Mouse (Mus musculus): ENCODE results near the gene Etfbkmt.

The Etfbkmt gene

DNA sequence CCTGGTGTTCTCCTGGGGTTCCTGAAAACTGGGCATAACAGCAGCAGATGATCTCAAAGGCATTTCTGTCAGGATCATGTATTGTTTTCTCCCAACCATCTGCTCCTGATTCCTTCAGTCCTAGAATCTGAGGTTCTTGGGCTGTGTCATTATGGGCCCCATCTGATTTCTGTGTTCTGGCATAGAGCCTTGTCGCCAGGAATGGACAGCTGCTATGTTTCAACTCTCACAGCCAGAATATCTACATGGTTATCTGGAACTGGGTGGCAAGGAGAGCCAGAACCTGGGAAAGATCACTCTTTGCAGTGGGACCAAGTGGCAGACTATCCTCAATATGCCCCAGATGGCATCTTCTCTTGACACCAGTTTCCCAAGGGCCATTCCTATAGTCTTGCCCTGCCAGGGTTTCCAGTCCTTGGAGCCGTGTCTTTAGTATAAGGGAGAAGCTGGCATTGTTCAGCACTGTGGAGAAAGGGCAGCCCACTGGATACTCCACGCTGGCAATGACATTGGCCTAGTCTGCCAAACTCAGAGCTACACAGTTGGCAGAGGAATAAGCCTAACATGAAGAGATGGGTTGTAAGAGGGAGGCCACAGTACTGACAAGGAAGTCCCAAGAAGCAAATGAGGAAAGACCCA is 35.4 kb downstream of the Etfbkmt start:
- intact Hi-C loops (cut with DNase I): no loop called here

DNA sequence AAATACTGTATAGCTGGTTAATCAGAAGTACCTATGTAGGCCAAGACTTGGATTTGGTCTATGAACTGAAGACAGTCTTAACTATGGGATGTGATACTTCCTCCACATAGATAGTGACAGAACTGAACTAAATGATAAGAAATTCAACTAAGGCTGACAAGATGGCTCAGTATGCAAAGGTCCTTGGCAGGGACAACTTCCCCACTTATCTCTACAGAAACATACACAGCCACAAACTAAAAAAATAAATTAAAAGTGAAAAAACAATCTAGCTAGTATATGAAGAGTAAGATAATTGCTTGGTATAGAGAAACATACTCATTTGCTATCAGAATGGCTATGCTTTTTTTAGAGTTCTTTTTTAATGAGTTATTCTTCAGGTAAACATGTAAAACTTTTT is 39.4 kb downstream of the Etfbkmt start:
- intact Hi-C loops (cut with DNase I): no loop called here

DNA sequence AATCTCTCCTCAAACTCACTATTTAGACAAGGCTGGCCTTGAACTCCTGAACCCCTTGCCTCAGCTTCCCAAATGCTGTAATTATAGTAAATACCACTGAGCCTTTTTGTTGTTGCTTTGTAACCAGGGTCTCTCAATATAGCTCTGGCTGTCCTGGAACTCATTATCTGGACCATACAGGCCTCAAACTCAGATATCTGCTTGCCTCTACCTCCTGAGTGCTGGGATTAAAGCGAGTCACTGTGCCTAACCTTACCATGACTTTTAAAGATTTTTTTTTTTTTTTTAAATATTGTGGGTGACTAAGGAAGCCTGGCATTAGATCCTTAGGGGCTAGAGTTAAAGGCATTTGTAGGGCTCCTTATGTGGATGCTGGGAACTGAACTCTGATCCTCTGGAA is 44.4 kb downstream of the Etfbkmt start:
- intact Hi-C loops (cut with DNase I): no loop called here

DNA sequence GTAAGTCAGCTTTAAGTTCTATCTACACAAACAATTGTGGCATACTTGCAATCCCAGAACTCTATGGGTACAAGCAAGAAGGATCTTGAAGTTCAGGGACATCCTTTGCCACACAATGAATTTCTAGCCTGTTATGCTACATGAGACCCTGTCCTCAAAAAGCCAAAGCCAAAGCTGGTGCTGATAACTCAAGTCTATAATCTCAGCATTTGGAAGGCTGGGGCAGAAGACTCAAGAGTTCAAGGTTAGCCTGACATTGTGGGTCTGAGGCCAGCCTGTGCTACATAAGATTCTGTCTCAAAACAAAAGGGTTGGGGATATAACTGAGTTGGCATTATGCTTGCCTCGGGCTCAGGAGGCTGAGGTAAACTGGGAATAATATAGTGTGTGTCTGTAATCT is 47.7 kb downstream of the Etfbkmt start:
- intact Hi-C loops (cut with DNase I): no loop called here

DNA sequence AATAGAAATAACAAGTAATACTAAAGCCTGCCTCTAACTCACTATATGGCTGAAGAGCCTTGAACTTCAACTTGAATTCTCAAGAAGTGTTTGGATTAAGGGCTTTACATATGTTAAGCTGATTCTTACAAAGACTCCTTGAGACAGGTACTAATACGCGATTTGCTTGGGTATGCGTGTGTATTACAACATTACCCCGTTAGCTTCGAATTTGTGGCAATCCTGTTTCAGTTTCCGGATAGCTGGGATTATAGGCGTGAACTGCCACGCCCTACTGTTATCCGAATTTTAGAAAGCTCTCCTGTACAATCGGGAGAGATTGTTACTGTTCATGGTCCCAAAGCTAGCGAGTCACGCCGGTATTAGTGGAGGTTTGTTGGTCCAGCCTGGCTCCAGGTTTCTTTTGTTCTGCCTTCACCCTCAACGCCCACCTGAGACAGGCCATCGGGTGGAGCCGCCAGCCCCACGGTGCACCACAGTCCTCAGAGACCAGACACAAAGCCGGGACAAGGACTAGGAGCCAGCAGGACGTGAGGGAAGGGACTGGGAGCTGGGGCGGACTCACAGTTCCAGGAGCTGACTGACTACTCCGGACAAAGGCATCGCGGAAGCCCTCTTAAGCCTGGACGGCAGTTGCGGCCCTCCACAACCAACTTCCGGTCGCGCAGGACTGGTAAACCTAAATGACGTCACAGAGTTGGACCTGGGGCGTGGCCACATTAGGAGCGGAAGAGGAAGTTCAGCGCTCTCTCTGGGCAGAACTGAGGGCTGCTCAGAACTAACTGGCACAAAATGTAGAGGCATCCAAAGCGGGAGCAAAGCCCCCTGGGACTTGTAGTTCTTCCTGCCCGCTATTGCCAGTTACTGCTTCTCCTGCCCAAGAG is 48.6 kb downstream of the Etfbkmt start, which contains the start of gene Amn1:
TSS of gene Amn1 (minus strand) at position 672 of the 884 bp plus-strand sequence.
- intact Hi-C loops (cut with DNase I): no loop called here

DNA sequence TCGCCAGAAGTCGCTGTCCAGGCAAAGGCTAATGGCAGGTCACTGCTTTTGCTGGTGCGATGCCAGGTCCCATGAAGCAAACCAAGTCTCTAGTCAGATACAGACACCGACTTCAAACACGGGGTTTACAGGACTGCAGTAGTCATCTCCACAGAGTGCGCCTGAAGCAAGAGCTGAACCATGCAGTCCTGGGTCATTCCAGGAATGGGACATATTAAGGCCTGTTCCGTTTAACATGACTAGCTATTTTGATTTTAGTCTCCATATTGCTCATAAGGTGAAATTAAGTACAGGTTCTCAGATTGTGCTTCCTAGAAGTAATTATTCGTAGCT is 49.2 kb downstream of the Etfbkmt start:
- intact Hi-C loops (cut with DNase I): no loop called here

DNA sequence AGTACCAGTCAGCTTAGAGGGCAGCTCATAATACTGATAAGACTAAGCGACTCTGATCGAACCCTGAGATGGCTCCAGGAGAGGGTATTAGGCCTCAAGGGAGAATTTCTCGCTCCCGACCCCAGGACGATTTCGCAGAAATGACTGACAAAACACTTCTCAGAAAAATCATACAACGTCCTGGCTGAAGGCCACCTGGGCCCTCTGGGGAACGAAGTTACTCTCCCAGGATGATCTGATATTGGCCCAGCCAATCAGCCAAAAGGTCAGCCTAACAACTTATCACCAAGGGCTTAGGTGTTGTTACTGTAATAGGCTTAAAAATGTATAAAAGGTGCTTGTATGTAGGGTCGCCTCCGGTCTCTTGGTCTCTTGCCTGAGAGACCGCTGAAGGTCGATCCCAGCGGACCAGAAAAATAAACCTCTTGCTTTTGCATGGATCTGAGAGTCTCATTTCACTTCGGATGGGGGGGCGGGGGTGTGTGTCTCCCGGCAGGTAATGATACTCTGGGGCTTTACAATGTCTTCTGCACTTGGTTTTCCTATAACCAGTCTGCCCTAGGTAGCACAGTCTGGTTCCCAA is 49.8 kb downstream of the Etfbkmt start:
- intact Hi-C loops (cut with DNase I): no loop called here

DNA sequence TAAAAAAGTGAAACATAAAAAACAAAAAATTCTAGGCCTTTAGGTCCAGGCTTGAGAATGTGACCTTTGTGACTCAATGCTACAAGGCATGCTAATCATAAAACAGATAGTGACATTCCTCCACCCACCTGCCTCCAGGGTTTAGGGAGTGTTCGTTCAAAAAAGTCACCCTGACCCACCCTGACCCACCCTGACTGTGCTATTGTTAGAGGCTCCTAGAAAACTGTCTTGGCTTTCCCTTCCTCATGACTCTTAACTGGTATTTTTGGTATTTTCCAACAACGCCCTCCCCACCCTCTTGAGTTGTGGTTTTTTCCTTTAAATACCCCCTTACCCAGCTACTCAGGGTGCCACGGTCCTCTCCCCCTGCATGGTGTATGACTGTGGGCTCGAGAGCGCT is 52.3 kb downstream of the Etfbkmt start:
- intact Hi-C loops (cut with DNase I): loop anchor here (5.0 kb wide), 2 partner anchors 115 to 185 kb away; partner anchors contain the start of gene Resf1

DNA sequence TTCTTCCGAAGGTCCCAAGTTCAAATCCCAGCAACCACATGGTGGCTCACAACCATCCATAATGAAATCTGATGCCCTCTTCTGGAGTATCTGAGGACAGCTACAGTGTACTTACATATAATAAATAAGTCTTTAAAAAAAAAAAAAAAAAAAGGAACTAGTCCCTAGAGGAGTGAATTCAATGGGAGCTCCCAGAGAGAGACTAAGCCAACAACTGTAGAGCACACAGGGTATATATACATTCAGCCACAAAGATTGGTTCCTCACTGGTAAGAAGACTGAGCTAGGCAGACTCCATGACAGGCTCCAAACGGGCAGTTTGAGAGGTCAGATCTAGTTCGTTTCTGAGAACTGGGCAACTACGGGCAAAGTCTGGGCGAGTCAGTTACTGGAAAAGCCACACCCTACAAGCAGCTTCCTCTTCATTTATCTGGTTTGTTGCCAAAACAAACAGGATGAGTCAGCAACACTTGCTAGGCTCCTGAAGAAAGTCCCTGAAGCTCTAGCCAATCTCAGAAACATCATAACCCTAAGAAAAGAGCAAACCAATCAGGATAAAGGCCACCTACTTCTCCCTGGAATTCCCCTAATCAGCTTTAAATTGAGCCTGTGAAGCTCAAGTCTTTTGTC is 53.7 kb downstream of the Etfbkmt start:
- intact Hi-C loops (cut with DNase I): loop anchor here (5.0 kb wide), 2 partner anchors 114 to 184 kb away; partner anchors contain the start of gene Resf1

DNA sequence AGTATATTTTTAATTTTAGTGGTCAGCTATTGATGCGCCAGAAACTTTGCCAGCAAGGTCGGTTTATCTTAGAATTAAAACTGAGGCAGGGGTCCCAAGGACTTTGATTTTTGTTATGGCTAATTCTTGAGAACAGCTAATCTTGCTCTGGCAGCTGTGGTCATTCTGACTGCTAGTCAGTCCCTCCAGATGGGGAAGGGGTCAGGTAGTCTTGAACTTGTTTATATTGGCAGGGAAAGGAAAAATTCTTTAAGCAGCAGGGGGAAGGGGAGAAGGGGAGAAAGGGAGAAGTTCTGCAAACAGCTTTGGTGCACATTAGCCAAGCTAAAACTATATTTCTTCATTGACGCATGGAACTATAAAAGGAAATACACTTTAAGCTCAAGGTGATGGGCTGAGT is 57.5 kb downstream of the Etfbkmt start:
- intact Hi-C loops (cut with DNase I): no loop called here

DNA sequence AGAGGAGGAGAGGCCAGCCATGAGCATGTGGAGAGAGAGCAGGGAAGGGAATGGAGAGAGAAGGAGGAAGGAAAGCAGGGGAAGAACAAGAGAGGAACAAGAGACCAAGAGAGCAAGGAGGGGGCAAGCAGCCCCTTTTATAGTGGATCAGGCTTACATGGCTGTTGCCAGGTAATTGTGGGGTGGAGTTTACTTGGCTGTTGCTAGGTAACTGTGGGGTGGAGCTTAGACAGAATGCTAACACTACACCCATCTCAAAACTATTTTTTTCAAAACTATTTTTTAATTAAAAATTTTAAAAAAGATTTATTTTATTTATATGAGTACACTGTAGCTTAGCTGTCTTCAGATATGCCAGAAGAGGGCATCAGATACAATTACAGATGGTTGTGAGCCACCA is 58.9 kb downstream of the Etfbkmt start:
- intact Hi-C loops (cut with DNase I): no loop called here

Measured in adrenal gland (tissue).